Mouse (Mus musculus) ovary, postnatal 36 days (tissue): ENCODE data around the gene Hipk1.
"Not testable (repeated sequence)": the region's sequence is repeated elsewhere in the genome, so short reads cannot be mapped to it uniquely, and the experiment has no call there.

Experiments used
- DNase-seq: peaks from one replicate; pipeline ENCODE4 v3.0.0; 2022; ENCODE audit warnings: low spot score, mixed read lengths

Gene Hipk1

DNA sequence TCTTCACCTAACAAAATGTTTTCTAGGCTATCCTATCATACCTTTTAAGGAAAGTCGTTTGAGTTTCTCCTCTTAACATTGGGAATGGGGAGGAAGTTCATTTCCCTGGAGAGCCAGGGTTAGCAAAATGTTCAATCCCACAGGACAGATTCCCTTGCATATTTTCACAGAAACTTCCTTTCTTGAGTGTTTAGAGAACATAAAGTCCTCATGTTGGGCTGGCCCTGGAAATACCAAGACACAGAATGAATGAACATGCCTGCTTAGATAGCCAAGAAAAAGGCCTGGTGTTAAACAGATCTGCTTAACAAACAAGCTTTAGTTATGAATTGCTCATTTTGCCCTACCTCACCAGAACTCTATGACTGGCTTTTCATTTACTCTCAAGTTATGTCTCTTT, 1.2 kb upstream of the Hipk1 start:
- DNase-seq = no peak

DNA sequence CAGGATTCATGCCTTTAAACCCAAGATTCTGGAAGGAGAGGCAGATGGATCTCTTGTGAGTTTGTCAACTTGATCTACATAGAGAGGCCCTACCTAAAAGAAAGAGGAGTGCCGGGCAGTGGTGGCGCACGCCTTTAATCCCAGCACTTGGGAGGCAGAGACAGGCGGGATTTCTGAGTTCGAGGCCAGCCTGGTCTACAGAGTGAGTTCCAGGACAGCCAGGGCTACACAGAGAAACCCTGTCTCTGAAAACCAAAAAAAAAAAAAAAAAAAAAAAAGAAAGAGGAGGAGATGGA, 696 bp upstream of the Hipk1 start:
- not testable (repeated sequence) for DNase-seq

DNA sequence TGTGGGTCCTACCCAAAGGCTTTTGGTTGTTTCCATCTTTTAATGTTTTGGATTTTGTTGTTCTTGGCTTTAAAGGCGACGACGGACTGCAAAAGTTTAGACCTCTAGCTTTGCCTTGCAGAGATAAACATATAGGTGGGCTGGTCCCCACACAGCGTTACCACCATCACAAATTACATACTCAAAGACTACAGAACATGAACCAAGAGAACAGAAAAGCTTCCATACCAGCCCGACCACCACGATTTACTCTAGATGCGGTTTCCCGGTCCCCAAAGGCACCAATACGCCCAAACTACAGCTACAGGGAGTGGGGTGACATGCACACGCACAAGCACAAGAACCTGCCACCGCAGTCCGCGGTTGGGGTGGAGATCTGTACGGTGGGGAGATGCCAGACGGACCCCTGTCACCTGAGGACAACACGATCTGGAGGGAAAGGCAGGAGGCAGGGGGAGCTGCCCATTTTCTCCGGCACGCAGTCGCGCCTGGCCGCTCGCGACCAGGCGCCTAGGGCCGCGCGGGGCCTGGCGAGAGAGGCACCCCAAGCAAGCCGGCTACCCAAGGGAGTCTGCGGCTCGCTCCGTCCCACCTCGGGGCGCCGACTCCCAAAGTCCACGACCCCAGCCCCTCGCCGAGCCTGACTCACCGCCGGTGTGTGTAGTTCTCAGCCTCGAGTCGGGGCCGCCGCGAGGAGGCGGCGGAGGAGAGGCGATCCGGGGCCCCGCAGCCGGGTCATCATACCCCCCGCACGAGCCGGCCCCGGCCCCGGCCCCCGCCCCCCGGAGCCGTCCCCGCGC, 817 bp downstream of the Hipk1 start:
- DNase-seq = no peak

DNA sequence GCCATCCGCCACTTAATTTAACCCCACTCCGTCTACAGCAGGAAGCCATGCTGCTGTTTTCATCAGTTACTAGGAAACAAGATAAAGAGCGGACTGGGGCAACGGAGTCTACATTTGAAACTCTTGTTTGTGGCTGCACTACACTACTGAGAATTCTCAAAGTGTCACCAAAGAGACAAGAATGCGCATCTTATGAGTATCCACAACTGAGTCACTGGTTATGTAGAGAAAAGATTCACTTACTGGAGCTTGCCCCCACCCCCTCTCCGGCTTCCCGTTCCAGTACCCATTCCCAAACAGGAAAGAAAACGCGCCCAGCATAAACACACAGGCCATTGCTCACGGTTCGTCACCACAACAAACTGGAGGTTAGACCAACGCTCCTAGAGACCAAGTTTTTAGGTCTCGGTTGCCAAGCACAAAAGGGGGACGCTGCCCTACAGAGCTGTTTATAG, 1.4 kb downstream of the Hipk1 start:
- peak; percentile 18 for DNase-seq

DNA sequence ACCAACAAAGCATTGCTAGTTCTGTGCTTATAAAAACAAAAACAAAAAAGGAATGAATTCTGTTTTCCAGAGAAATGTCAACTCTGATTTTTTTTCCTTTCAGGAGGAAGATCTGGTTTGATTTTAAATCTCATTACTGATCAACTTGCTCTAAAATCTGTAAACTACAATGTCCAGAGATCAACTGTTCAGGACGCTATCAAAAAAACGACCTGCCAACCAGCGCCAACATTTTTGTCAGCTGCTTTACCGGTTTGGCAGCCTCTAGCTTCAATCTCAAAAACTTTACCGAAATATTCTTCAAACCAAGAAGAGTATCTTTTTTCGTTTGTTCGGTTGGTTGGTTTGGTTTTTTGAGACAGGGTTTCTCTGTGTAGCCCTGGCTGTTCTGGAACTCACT, 2.3 kb downstream of the Hipk1 start:
- no peak for DNase-seq

DNA sequence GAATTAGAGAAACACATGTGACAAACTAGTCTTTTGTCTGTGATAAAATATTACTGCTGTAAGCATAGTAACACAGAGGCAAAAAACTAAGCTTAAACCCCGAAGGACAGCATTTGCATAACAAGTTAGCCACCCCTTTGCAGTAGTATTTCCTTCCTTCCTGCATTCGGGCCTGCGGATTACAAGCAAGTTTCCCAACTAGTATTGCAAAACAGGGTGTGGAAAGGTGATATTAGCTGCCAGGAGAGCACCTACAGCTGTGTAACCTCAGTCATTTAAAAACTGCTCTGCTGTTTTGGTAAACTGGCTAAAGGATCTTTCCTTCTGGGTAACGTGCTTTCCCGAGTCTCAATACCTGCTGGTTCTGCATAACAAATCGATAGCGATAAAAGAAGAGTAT, 4.1 kb downstream of the Hipk1 start:
- DNase-seq = no peak

DNA sequence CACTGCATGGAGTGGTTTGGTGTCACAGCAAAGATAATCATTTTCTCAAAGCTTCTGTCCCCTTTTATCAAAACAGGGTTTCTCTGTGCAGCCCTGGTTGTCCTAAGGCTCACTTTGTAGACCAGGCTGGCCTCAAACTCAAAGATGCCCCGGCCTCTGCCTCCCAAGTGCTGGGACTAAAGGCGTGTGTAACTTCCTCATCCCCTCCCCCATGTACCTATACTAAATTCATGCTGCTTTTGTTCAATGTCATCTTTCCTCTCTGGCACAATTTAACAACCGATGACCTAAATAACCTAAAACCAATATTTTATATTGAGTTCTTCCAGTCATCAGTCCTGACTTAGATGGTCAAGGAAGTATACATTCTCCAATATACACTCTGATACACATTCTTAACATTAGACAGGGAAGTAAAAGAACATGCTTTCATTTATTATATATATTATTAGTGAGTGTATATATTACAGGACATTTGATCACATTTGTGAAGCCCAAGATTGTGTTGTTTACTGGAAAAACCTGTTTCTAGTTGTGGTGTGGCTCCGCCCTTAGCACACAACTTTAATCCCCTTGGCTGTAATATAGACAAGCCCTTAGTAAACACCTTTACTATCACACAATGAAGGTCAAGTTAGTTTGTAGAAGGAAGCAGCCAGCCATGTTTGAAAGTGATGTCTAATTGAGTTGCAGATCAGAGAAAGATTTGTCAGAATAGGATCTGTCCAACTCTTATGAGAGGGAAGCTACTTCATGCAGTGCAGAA, 8.3 kb downstream of the Hipk1 start:
- DNase-seq = no peak

DNA sequence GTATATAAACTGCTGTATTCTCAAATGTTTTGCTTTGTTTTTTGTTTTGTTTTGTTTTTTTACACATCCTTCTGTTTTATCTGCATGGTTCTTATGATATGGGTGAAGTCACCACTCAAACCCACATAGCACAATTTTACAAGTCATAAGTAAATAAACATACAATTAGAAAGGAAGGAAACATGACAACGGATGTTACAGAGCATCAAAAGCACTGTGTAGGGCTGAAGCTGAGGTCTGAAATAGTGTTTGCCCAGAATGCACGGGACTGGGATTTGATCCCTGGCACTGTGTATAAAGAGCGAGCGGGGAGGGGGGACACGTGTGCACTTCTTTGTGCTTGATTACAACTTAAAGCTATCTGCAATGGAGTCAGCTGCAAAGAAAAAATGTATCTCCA, 10.6 kb downstream of the Hipk1 start:
- no peak for DNase-seq

DNA sequence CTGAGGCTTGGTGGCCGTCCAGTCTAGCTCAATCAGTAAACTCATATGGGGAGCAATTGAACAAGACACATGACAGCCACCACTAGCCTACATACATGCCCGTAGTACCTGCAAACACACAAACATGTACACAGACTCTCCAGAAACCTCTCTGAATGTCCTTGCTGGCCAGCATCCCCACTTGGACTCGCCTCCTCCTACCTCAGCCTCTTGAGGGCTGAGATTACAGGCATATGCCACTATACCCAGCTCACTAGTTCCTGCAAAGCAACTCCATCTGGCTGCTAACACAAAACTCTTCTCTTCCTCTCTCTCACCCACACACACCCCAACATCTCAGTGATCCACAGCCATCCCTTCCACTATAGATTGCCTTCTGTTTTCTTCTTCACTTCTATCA, 11.1 kb downstream of the Hipk1 start:
- DNase-seq = no peak

DNA sequence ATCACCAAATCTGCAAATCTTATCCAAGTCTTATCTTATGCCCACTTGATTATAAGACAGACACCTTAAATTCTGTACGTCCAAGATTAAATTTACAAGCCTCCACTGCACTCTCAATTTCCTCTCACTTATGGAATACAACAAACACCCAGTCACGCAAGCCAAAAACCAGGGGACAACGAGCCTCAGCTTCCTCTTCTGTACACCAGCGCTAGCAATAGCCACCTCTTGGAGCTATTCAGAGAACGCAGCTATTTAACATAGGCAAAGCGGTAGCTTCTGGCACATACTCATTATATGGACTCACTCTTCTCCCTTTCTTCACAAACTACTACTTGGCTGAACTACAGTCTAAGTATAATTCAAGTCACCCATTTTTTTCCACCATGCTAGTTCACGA, 12.2 kb downstream of the Hipk1 start:
- DNase-seq = no peak

DNA sequence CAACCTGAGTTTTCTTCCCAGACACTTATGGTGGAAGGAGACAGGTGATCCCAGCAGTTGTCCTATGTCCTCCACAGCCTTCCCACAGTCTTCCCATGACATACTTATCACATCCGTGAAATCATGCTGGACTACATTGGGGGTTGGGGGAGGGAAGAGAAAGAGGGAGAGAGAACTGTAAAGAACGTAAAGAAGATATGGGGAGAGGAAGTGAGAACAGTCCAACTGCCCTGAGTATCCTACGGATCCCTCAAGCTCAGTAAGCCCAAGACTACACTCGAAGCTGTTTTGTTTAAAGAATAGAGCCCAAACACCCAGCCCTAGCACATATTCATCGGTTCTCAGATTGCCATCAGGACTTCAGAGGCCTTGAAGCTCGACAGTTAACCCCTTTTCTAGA, 12.7 kb downstream of the Hipk1 start:
- no peak for DNase-seq

DNA sequence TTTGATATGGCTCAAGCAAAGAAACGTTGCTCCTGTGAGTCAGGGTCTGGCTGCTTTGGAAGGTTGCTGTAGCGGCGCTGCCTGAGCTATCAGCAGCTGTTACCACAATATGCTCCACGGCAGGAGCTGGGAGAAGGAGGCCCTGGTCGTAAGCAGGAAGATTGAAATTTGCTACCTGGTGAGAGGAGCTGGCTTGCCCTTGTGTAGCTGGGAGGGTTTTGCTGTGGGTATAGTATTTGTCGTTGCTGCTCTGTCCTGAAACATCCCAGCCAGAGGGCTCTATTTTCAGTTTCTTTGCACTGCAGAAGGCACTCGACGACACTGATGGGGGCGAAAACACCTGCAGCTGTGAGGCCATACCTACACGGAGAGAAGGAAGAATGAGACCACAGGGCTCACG, 13.4 kb downstream of the Hipk1 start:
- DNase-seq = no peak

DNA sequence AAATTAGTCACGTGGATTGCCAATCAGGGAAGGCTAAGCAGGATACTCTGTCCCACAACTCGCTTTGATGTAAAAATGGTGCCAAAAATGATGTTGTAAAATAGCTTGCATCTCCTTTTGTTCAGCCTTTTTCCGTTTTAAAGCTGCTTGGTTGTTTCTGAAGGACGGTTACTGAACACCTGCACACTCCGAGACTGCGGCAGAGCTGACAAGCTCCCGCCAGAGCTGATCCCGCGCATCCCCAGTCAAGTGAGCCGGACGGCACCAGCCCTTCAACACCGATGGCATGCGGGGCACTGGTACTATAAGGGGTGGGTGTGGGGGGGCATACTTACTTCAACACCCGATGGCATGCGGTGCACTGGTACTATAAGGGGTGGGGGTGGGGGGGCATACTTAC, 17.4 kb downstream of the Hipk1 start:
- no peak for DNase-seq

DNA sequence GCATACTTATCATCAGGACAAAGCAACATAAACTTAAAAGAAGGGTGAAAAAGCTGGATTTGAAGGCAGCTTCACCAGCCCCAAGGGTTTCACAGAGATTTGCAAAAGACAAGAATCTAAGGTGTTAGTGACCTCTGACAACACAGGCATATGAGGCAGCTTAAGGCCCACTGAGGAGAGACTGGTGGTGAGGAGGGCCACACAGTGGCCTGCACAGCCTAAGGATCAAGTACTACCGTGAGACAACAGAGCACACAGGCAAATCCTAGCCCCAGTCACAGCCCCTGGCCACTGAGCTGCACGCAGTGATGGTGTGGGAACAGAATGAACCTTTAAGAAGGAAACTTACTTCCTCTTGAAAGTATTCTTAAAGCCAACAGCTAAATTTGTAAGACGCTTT, 17.9 kb downstream of the Hipk1 start:
- no peak for DNase-seq

DNA sequence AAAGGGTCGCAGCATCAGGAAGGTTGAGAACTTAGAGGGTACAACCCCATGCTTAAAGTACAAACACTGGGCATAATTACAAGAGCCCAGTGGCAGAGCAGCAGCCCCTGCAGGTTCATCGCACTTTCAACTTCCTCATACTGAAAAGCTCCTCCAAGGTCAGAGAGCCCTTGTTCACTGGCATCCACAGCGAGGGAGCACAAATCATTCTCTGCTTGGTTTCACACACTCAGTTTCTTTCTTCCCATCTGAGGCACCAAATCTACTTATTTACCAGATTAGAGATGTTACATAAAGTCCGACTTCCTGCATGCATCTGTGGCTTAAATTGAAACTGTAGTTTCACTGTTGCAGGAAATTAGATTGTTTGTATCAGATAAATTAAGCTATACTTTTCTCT, 18.5 kb downstream of the Hipk1 start:
- no peak for DNase-seq

DNA sequence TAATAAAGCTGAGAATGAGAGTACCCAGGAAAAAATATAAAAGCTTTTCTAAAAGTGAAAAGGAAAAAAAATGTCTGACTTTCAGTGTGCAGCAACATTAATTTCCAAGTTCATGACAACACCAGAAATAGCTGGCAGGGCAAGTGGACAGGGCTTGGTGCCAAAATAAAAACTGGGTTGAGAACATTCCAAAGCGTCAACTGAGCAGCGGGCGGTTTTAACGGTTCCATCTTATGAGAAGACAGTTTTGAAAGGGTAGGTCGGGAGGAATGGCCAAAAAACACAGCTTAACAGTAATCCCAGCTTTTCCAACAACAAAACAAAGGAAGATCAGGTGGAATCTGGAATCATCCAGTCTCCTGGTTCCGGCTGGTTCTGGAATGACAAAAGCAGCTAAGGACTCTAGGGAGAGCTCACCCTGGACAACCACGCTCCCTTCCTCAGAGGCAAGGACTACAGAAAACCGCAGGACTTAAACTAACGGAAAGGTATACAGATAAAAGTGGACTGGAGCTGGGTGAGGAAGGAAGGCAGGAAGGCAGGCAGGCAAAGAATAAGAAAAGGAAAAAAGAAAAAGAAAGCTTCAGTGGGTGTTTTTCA, 19.7 kb downstream of the Hipk1 start:
- peak; percentile 57 for DNase-seq

DNA sequence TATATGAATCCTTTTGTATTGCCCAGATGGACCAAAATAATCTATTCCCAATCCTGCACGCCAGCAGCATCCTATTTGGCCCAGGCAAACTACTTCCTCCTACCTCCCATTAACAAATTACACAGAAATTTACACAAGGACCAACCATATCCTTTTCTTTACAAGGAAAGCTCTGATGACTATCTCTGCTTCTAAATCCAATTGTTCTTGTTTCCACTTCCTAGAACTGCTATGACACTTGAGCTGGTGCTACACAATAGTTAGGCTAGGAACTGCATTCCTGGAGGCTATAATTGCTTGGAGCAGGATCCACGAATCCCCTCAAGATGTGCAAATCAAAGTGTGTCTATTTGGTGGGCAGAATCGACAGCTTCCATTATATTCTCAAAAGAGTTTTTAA, 24.6 kb downstream of the Hipk1 start:
- no peak for DNase-seq

DNA sequence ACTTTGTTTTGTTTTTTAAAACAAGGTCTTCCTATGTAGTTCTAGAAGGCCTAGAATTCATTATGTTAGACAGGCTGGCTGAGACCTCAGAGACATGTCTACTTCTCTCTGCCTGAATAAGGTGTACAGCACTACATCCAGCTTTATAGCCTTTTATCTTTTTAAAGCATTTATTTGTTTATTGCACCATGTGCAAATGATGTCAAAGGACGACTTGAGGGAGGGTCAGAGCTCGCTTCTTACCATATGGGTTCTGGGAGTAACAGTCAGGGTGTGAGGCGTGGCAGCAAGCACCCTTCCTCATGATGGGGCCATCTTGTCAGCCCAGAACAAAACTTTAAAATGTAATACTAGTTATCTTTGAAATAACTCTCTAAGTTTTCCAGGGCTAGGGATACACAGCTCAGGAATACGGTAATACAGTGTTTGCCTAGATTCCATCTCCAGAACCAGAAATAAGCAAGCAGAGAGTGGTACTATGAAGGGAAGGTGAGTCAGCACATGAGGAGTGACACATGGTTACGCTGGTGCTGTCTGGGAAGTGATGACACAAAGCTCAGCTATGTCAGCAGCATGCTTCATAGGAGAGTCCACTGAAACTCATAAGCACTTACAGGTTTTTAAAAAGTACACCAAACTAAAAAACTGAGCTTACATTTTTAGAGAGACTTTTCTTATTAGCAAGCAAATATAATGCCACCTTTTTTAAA, 31.9 kb downstream of the Hipk1 start:
- DNase-seq = no peak

DNA sequence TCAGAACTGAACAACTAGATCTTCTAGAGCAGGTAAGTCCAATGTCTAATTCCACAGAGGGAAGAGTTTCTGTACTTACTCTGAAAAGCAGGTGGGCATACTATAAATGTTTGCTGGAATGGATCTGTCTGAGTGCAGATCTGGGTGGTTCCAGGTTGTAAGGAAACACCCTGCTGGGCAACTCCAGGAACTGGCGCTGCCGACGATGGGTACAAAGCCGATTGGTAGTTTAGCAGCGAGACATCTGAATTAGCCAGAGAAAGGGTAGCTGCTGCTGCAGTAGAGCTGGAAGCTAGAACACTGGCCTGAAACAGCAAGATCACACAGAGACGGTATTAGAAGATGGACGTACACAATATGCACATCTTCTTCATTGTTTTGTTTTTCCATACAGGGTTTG, 32.9 kb downstream of the Hipk1 start:
- DNase-seq = no peak

DNA sequence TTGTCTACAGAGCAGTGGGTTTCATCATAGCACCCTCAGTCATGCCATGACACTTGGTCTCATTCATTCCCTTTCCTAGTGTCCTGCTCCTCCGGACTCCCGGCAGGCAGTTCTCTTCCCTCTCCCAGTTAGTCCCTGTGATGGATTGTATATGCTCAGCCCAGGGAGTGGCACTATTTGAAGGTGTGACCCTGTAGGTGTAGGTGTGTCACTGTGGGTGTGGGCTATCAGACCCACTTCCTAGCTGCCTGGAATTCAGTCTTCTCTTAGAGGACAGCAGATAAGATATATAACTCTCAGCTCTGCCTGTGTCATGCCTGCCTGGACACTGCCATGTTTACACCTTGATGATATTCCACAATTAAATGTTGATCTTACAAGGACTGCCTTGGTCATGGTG, 34.4 kb downstream of the Hipk1 start:
- no peak for DNase-seq

DNA sequence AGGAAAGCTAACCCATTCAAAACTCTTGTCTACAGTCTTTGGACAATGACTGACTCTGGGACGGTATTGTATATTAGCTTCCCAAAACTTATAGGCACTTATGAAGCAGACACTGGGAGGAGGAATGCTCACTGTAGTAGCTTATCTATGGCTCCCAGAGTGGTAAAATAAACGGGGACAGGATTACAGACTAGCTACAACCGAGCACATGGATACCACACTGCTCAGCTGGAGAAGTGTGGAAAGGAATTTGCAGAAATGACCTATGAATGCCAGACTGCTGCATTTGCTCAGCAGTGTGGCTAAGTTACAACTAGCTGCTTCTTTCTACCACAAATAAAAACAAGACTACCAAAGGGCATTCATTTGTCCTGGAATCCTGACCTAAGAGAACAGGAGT, 36.0 kb downstream of the Hipk1 start:
- no peak for DNase-seq

DNA sequence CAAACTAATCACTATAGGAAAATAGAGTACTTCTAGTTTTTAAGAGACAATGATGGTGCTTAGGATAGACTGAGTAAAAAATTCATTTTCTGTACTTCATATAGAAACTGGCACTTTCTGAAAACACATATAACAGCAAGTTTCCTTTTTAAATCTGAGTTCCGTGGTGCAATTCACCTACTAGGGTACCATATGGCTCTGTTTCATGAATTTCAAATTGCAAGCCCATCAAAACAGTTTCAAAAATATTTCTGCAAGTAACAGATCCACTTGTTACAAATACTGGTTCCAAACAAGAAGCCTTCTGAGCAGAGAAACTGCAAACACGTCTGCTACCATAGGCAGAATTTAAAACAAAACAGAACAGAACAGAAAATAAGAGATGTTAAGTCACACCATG, 39.8 kb downstream of the Hipk1 start:
- DNase-seq = no peak

DNA sequence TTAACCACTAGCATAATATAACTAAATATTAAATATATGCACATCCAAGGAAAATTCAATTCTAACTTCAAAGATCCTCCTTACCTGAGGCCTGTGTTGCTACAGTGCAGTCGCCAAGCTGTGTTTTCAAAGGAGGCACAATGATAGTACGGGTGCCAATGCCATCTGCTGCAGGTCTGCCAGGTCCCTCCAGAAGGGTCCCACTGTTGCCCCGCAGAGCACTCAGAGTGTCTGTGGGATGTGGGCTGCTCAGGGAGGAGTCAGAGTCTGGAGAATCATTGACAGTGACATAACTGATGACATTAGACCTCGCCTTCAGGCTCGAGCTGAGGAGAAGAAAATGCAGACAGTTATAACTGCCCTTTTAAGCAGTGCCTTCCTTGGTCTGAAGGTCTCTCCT, 44.7 kb downstream of the Hipk1 start:
- no peak for DNase-seq
